Mouse (Mus musculus) right cerebral cortex, postnatal 25 days (tissue): ENCODE data around the gene Fam19a1.
A peak's percentile ranks its signal among the peaks of the same experiment; 100 is the strongest.
"Not testable (repeated sequence)": the region's sequence is repeated elsewhere in the genome, so short reads cannot be mapped to it uniquely, and the experiment has no call there.

ENCODE experiments used
- DNase-seq: peaks from one replicate; pipeline ENCODE4 v3.0.0; 2022

Gene Fam19a1

GRCm38 (mm10) chr6:96112854-96113253 is at the start of gene Fam19a1:
TSS of gene Fam19a1 (plus strand) at chr6:96113154.
- peak; percentile 12 for DNase-seq

GRCm38 (mm10) chr6:96071080-96071479 is 41.9 kb upstream of the Fam19a1 start:
- DNase-seq, result no peak

GRCm38 (mm10) chr6:96071567-96071966 is 41.4 kb upstream of the Fam19a1 start:
- no peak for DNase-seq

GRCm38 (mm10) chr6:96089961-96090360 is 23.0 kb upstream of the Fam19a1 start:
- DNase-seq, result peak; percentile 15

- DNase-seq, result no peak
These were observed 19.2 kb upstream of the Fam19a1 start for GRCm38 (mm10) chr6:96093716-96094115.

- DNase-seq, result peak; percentile 62
These were observed 14.7 kb upstream of the Fam19a1 start for GRCm38 (mm10) chr6:96098225-96098624.

- DNase-seq, result no peak
These were observed 1.3 kb upstream of the Fam19a1 start for GRCm38 (mm10) chr6:96111656-96112055.

- no peak for DNase-seq
These were observed 1.2 kb downstream of the Fam19a1 start for GRCm38 (mm10) chr6:96114151-96114550.

- no peak for DNase-seq
These were observed 3.2 kb downstream of the Fam19a1 start for GRCm38 (mm10) chr6:96116148-96116533.

- peak; percentile 65 for DNase-seq
These were observed 3.7 kb downstream of the Fam19a1 start for GRCm38 (mm10) chr6:96116534-96117272.

- DNase-seq, result no peak
These were observed 30.4 kb downstream of the Fam19a1 start for GRCm38 (mm10) chr6:96143326-96143725.

GRCm38 (mm10) chr6:96165403-96165802 is 52.4 kb downstream of the Fam19a1 start:
- peak; percentile 8 for DNase-seq

- DNase-seq, result no peak
These were observed 52.9 kb downstream of the Fam19a1 start, which contains the start of gene 1700123L14Rik for GRCm38 (mm10) chr6:96165818-96166379. TSS of gene 1700123L14Rik (minus strand) at chr6:96166243.

GRCm38 (mm10) chr6:96167031-96167430 is 54.1 kb downstream of the Fam19a1 start:
- no peak for DNase-seq

GRCm38 (mm10) chr6:96173681-96174080 is 60.7 kb downstream of the Fam19a1 start:
- DNase-seq, result no peak

- no peak for DNase-seq
These were observed 65.6 kb downstream of the Fam19a1 start for GRCm38 (mm10) chr6:96178530-96178929.

- no peak for DNase-seq
These were observed 70.4 kb downstream of the Fam19a1 start for GRCm38 (mm10) chr6:96183392-96183791.

GRCm38 (mm10) chr6:96186517-96186916 is 73.6 kb downstream of the Fam19a1 start:
- no peak for DNase-seq

GRCm38 (mm10) chr6:96198991-96199390 is 86.0 kb downstream of the Fam19a1 start:
- DNase-seq, result not testable (repeated sequence)

- no peak for DNase-seq
These were observed 92.4 kb downstream of the Fam19a1 start for GRCm38 (mm10) chr6:96205395-96205794.

- no peak for DNase-seq
These were observed 121.9 kb downstream of the Fam19a1 start for GRCm38 (mm10) chr6:96234806-96235205.

GRCm38 (mm10) chr6:96244320-96244719 is 131.4 kb downstream of the Fam19a1 start:
- peak; percentile 69 for DNase-seq

- no peak for DNase-seq
These were observed 139.0 kb downstream of the Fam19a1 start for GRCm38 (mm10) chr6:96252001-96252400.

- DNase-seq, result no peak
These were observed 141.9 kb downstream of the Fam19a1 start for GRCm38 (mm10) chr6:96254815-96255214.

GRCm38 (mm10) chr6:96258651-96259050 is 145.7 kb downstream of the Fam19a1 start:
- DNase-seq, result no peak
